31 mouse cellular contexts compared by ENCODE assay signal in the genomic region with DNA sequence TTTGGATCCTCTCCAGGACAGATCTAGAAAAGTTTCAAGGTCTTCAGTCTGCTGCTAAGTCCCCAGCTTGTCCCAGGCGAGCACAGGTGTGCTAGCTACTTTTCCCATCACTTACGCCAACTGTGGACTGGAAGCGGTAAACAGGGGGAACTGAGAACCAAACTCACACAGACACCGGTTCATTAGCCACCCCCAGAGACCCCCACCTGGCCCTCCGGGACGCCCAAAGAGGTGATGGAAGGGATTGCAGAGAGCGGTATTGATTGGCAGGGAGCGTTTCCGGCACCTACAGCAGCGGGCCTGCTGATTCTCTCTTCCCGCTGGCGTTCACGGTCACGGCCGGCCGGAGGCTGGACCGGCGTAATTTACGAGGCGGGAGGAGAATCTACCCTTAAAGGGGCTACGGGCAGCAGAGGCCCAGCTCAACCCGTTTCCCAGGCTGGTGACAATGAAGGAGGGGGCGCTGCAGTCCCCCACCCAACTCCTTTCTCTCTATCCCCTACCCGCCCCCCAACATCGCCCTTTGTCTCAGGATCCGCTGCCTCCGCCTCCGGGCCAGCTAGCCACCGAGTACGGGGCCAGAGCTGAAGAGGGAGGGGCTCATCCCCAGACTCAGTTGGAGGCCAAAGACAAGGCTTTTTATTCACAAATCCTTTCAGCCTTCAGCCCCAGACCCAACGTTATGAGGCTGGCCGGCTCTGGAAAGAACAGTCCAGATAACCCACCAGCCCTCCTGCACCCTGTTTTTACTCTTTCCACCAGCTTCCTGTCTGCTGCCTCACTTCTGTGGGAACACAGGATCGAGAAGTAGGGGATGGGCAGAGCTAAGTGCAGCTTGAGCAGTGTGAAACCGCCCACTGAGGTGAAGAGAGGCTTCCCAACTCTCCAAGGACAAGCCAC. TPM values are rescaled to one million over a fixed set of nuclear protein-coding genes. Genes with fewer than 3 reads are reported as not detected.
DNase-seq lines count a peak whose midpoint lies in the region; ATAC-seq and TF ChIP-seq lines count a peak whose summit lies in the region.
"Had no signal": no experiment of that assay in that cellular context is flagged by ENCODE, and none has a peak within 500 bp of the region (broad histone marks: within the 10 kb centered on the region; RNA-seq: fewer than 3 reads in every experiment).

No protein-coding gene starts in this region.

- H3K9me3 ChIP-seq in kidney, embryonic 16.5 days (ENCODE audit: low read length), result no peaks in the 10 kb centered on the region
- no peaks in the 10 kb centered on the region for H3K9me3 ChIP-seq in limb, embryonic 11.5 days (ENCODE audit: control insufficient read depth, low read length)
- H3K9me3 ChIP-seq in neural tube, embryonic 14.5 days (ENCODE audit: control insufficient read depth, low read length), result no peaks in the 10 kb centered on the region
- H3K9me3 ChIP-seq: forebrain, embryonic 15.5 days; heart, embryonic 13.5 days; lung, embryonic 15.5 days; midbrain, embryonic 10.5 days; stomach, embryonic 15.5 days had no signal

- TF ChIP-seq CTCF in gastrocnemius, adult 2 months (IDR thresholded peaks at IDR 0.05), result no peak

- WGBS in kidney, embryonic 16.5 days, result 2% methylated on average over 34 of the region's 34 CpGs
- WGBS in limb, embryonic 11.5 days, result under 1% methylated on average over 34 of the region's 34 CpGs
- WGBS in neural tube, embryonic 14.5 days, result 1% methylated on average over 34 of the region's 34 CpGs

- H3K9ac ChIP-seq in kidney, embryonic 16.5 days (replicated peaks; ENCODE audit: low read length), result no peak overlapping the region
- H3K9ac ChIP-seq in limb, embryonic 11.5 days (ENCODE audit: low read length), result peak overlapping the region; percentile 47; the same call in 1 of the 2 replicates
- H3K9ac ChIP-seq in neural tube, embryonic 14.5 days (replicated peaks; ENCODE audit: low read depth, low read length), result peak overlapping the region; percentile 22; the same call in 1 of the 2 replicates
- H3K9ac ChIP-seq: forebrain, embryonic 15.5 days; heart, embryonic 13.5 days; hindbrain, embryonic 14.5 days; liver, embryonic 14.5 days; lung, embryonic 15.5 days; stomach, embryonic 15.5 days had no signal

- H3K27me3 ChIP-seq in kidney, embryonic 16.5 days (ENCODE audit: insufficient read depth, low read length), result peaks cover 97% of the 10 kb centered on the region
- peaks cover 88% of the 10 kb centered on the region for H3K27me3 ChIP-seq in limb, embryonic 11.5 days (ENCODE audit: control insufficient read depth, insufficient read depth, low read length)
- peaks cover 50% of the 10 kb centered on the region for H3K27me3 ChIP-seq in neural tube, embryonic 14.5 days (ENCODE audit: control insufficient read depth, insufficient read depth, low read length)

- no peak overlapping the region for H3K27ac ChIP-seq in gastrocnemius, adult 2 months
- H3K27ac ChIP-seq in kidney, embryonic 16.5 days (ENCODE audit: low read length), result no peak overlapping the region
- 0 out of 2 replicates have a peak overlapping the region, but pooled peaks have one; percentile 30 for H3K27ac ChIP-seq in limb, embryonic 11.5 days (replicated peaks; ENCODE audit: low read depth, low read length)
- H3K27ac ChIP-seq in neural tube, embryonic 14.5 days (ENCODE audit: low read depth, low read length), result peak overlapping the region; percentile 55
- H3K27ac ChIP-seq: forebrain, embryonic 15.5 days; heart, embryonic 13.5 days; hindbrain, embryonic 14.5 days; liver, embryonic 14.5 days; lung, embryonic 15.5 days; midbrain, embryonic 10.5 days; stomach, embryonic 15.5 days had no signal

- 0 out of 2 replicates have a peak, but pooled peaks have one; percentile 12 for ATAC-seq in kidney, embryonic 16.5 days (ENCODE audit: low FRiP score, low TSS enrichment)
- ATAC-seq in limb, embryonic 11.5 days (ENCODE audit: insufficient number of reproducible peaks, low FRiP score, low TSS enrichment, low read depth), result no peak
- peak; percentile 47; the same call in 1 of the 2 replicates for ATAC-seq in neural tube, embryonic 14.5 days (ENCODE audit: low read depth)
- no peak for ATAC-seq in granulocyte monocyte progenitor cell, adult 5-6 weeks (replicated peaks; ENCODE audit: poor library complexity, severe bottlenecking)
- ATAC-seq: CD4-positive, CD25-positive, alpha-beta regulatory T cell, adult 4 months; forebrain, embryonic 15.5 days had no signal

- intact Hi-C loops in gastrocnemius, adult 2 months (cut with DNase I), result loop anchor here (5.0 kb wide), 2 partner anchors 152 to 177 kb away; no protein-coding TSS in a partner anchor

- no peaks in the 10 kb centered on the region for H3K36me3 ChIP-seq in kidney, embryonic 16.5 days (ENCODE audit: insufficient read depth, low read length)
- H3K36me3 ChIP-seq in limb, embryonic 11.5 days (ENCODE audit: control insufficient read depth, insufficient read depth, low read length), result no peaks in the 10 kb centered on the region
- H3K36me3 ChIP-seq in neural tube, embryonic 14.5 days (ENCODE audit: control insufficient read depth, insufficient read depth, low read length), result no peaks in the 10 kb centered on the region
- H3K36me3 ChIP-seq: forebrain, embryonic 15.5 days; heart, embryonic 13.5 days; lung, embryonic 15.5 days; midbrain, embryonic 10.5 days; stomach, embryonic 15.5 days had no signal

- H3K4me1 ChIP-seq in kidney, embryonic 16.5 days (ENCODE audit: insufficient read depth, low read length), result peaks cover 15% of the 10 kb centered on the region
- peaks cover 10% of the 10 kb centered on the region for H3K4me1 ChIP-seq in limb, embryonic 11.5 days (ENCODE audit: control insufficient read depth, insufficient read depth, low read length)
- 0 out of 2 replicates have a peak, but pooled peaks cover 5% of the 10 kb centered on the region for H3K4me1 ChIP-seq in neural tube, embryonic 14.5 days (ENCODE audit: control insufficient read depth, insufficient read depth, low read length)

- DNase-seq in gastrocnemius, adult 2 months, result peak; percentile 39
- DNase-seq in gastrocnemius, postnatal 10 days, result no peak
- DNase-seq in kidney, adult 18-20 months, result no peak
- DNase-seq in limb, embryonic 11.5 days (ENCODE audit: low spot score), result no peak
- no peak for DNase-seq in cerebellum, postnatal 36 days
- DNase-seq: cerebellum, adult 2 months; kidney, adult 2 months; lung, postnatal 4 days; right cerebral cortex, postnatal 25 days; thymus, adult 2 months had no signal

- peak overlapping the region; percentile 43 for H3K4me3 ChIP-seq in gastrocnemius, adult 2 months
- H3K4me3 ChIP-seq in kidney, embryonic 16.5 days (ENCODE audit: low read length), result peak overlapping the region; percentile 16
- H3K4me3 ChIP-seq in limb, embryonic 11.5 days (ENCODE audit: low read depth, low read length), result no peak overlapping the region; the same call in 1 of the 2 replicates
- peak overlapping the region; percentile 31 for H3K4me3 ChIP-seq in neural tube, embryonic 14.5 days (ENCODE audit: low read depth, low read length)
- H3K4me3 ChIP-seq: forebrain, embryonic 15.5 days; heart, embryonic 13.5 days; lung, embryonic 15.5 days; midbrain, embryonic 10.5 days; stomach, embryonic 15.5 days had no signal

- peak overlapping the region; percentile 32 for H3K4me2 ChIP-seq in kidney, embryonic 16.5 days (replicated peaks; ENCODE audit: low read depth, low read length)
- H3K4me2 ChIP-seq in limb, embryonic 11.5 days (ENCODE audit: low read depth, severe bottlenecking), result peak overlapping the region; percentile 45
- peak overlapping the region; percentile 29 for H3K4me2 ChIP-seq in neural tube, embryonic 14.5 days (ENCODE audit: low read depth, low read length)
- H3K4me2 ChIP-seq: forebrain, embryonic 15.5 days; heart, embryonic 13.5 days; hindbrain, embryonic 14.5 days; lung, embryonic 15.5 days; stomach, embryonic 15.5 days had no signal

RNA-seq across cellular contexts. Expression of gene Hoxc12, which starts 2.9 kb away (rescaled TPM):
- not detected for total RNA-seq in gastrocnemius, adult 2 months (2021)
- not detected for total RNA-seq in gastrocnemius, postnatal 10 days (2021)
- not detected in 2 replicates for polyA plus RNA-seq in kidney, embryonic 16.5 days (2015; fragmentation: Nextera tagmentation; extraction: Ambion mirVana)
- polyA plus RNA-seq in limb, embryonic 11.5 days (2014; fragmentation: Nextera tagmentation; extraction: Ambion mirVana), result 0.96 and 1.2 TPM in 2 replicates
- polyA plus RNA-seq in neural tube, embryonic 14.5 days (2014; fragmentation: Nextera tagmentation; extraction: Ambion mirVana), result not detected in 2 replicates
- total RNA-seq in granulocyte monocyte progenitor cell, adult 5-6 weeks (2014; fragmentation: Nextera tagmentation), result not detected in 2 replicates
- total RNA-seq in granulocyte monocyte progenitor cell, adult 5-6 weeks (2017), result not detected in 2 replicates
- total RNA-seq: adrenal gland, adult 18-20 months; common myeloid progenitor, adult 5-6 weeks; gastrocnemius, postnatal 4 days; heart, postnatal 25 days; layer of hippocampus, postnatal 25 days; left cerebral cortex, postnatal 25 days; neutrophil, adult 5-6 weeks had no signal
- polyA plus RNA-seq: CD4-positive, CD25-positive, alpha-beta regulatory T cell, adult 4 months; cerebellum, adult 2 months; embryonic facial prominence, embryonic 11.5 days; forebrain, embryonic 15.5 days; heart, embryonic 13.5 days; hindbrain, embryonic 14.5 days; kidney, adult 2 months; liver, embryonic 14.5 days; lung, embryonic 15.5 days; midbrain, embryonic 10.5 days; spleen, adult 2 months; stomach, embryonic 15.5 days; thymus, adult 2 months; urinary bladder, adult 2 months had no signal

RNA-seq across cellular contexts. Expression of gene Hoxc11, which starts 14.7 kb away (rescaled TPM):
- 10 to 100 TPM in 1 of 2 experiments, 1 to 10 TPM in 1; 6.9 to 11.7 TPM for total RNA-seq in gastrocnemius, adult 2 months (2021)
- total RNA-seq in gastrocnemius, postnatal 10 days (2021), result 1 to 10 TPM; 8.4 to 9.6 TPM
- 1.2 and 1.6 TPM in 2 replicates for polyA plus RNA-seq in kidney, embryonic 16.5 days (2015; fragmentation: Nextera tagmentation; extraction: Ambion mirVana)
- 5.5 and 5.9 TPM in 2 replicates for polyA plus RNA-seq in limb, embryonic 11.5 days (2014; fragmentation: Nextera tagmentation; extraction: Ambion mirVana)
- polyA plus RNA-seq in neural tube, embryonic 14.5 days (2014; fragmentation: Nextera tagmentation; extraction: Ambion mirVana), result not detected in 2 replicates
- total RNA-seq in granulocyte monocyte progenitor cell, adult 5-6 weeks (2014; fragmentation: Nextera tagmentation), result not detected in 2 replicates
- not detected in 2 replicates for total RNA-seq in granulocyte monocyte progenitor cell, adult 5-6 weeks (2017)
- total RNA-seq: adrenal gland, adult 18-20 months; common myeloid progenitor, adult 5-6 weeks; heart, postnatal 25 days; layer of hippocampus, postnatal 25 days; left cerebral cortex, postnatal 25 days; neutrophil, adult 5-6 weeks had no signal
- polyA plus RNA-seq: CD4-positive, CD25-positive, alpha-beta regulatory T cell, adult 4 months; cerebellum, adult 2 months; embryonic facial prominence, embryonic 11.5 days; forebrain, embryonic 15.5 days; heart, embryonic 13.5 days; hindbrain, embryonic 14.5 days; liver, embryonic 14.5 days; lung, embryonic 15.5 days; midbrain, embryonic 10.5 days; spleen, adult 2 months had no signal

RNA-seq across cellular contexts. Expression of gene Hoxc13, which starts 18.6 kb away (rescaled TPM):
- not detected for total RNA-seq in gastrocnemius, adult 2 months (2021)
- not detected for total RNA-seq in gastrocnemius, postnatal 10 days (2021)
- not detected in 2 replicates for polyA plus RNA-seq in kidney, embryonic 16.5 days (2015; fragmentation: Nextera tagmentation; extraction: Ambion mirVana)
- polyA plus RNA-seq in limb, embryonic 11.5 days (2014; fragmentation: Nextera tagmentation; extraction: Ambion mirVana), result 2.3 and 2.4 TPM in 2 replicates
- not detected in 2 replicates for polyA plus RNA-seq in neural tube, embryonic 14.5 days (2014; fragmentation: Nextera tagmentation; extraction: Ambion mirVana)
- total RNA-seq in granulocyte monocyte progenitor cell, adult 5-6 weeks (2014; fragmentation: Nextera tagmentation), result not detected in 2 replicates
- not detected in 2 replicates for total RNA-seq in granulocyte monocyte progenitor cell, adult 5-6 weeks (2017)
- total RNA-seq: adrenal gland, adult 18-20 months; common myeloid progenitor, adult 5-6 weeks; gastrocnemius, postnatal 4 days; heart, postnatal 25 days; layer of hippocampus, postnatal 25 days; left cerebral cortex, postnatal 25 days; neutrophil, adult 5-6 weeks had no signal
- polyA plus RNA-seq: CD4-positive, CD25-positive, alpha-beta regulatory T cell, adult 4 months; cerebellum, adult 2 months; forebrain, embryonic 15.5 days; hindbrain, embryonic 14.5 days; kidney, adult 2 months; liver, embryonic 14.5 days; lung, embryonic 15.5 days; midbrain, embryonic 10.5 days; spleen, adult 2 months; stomach, embryonic 15.5 days; thymus, adult 2 months had no signal

RNA-seq across cellular contexts. Expression of gene Hoxc10, which starts 27.1 kb away (rescaled TPM):
- 10 to 100 TPM; 72.4 to 84.8 TPM for total RNA-seq in gastrocnemius, adult 2 months (2021)
- 10 to 100 TPM; 50.7 to 51.2 TPM for total RNA-seq in gastrocnemius, postnatal 10 days (2021)
- polyA plus RNA-seq in kidney, embryonic 16.5 days (2015; fragmentation: Nextera tagmentation; extraction: Ambion mirVana), result 49.0 and 54.0 TPM in 2 replicates
- polyA plus RNA-seq in limb, embryonic 11.5 days (2014; fragmentation: Nextera tagmentation; extraction: Ambion mirVana), result 43.9 and 56.2 TPM in 2 replicates
- polyA plus RNA-seq in neural tube, embryonic 14.5 days (2014; fragmentation: Nextera tagmentation; extraction: Ambion mirVana), result 46.1 and 94.7 TPM in 2 replicates
- not detected in 2 replicates for total RNA-seq in granulocyte monocyte progenitor cell, adult 5-6 weeks (2014; fragmentation: Nextera tagmentation)
- not detected in 2 replicates for total RNA-seq in granulocyte monocyte progenitor cell, adult 5-6 weeks (2017)
- total RNA-seq: common myeloid progenitor, adult 5-6 weeks; heart, postnatal 25 days; layer of hippocampus, postnatal 25 days; left cerebral cortex, postnatal 25 days; neutrophil, adult 5-6 weeks had no signal
- polyA plus RNA-seq: CD4-positive, CD25-positive, alpha-beta regulatory T cell, adult 4 months; cerebellum, adult 2 months; embryonic facial prominence, embryonic 11.5 days; forebrain, embryonic 15.5 days; heart, embryonic 13.5 days; hindbrain, embryonic 14.5 days; liver, embryonic 14.5 days; lung, embryonic 15.5 days; midbrain, embryonic 10.5 days; spleen, adult 2 months had no signal

RNA-seq across cellular contexts. Expression of gene Hoxc5, which starts 27.7 kb away (rescaled TPM):
- total RNA-seq in gastrocnemius, adult 2 months (2021), result 1 to 10 TPM; 2.7 to 2.9 TPM
- 1 to 10 TPM; 2.1 to 3.6 TPM for total RNA-seq in gastrocnemius, postnatal 10 days (2021)
- polyA plus RNA-seq in kidney, embryonic 16.5 days (2015; fragmentation: Nextera tagmentation; extraction: Ambion mirVana), result 4.3 and 5.9 TPM in 2 replicates
- 8.3 and 9.1 TPM in 2 replicates for polyA plus RNA-seq in limb, embryonic 11.5 days (2014; fragmentation: Nextera tagmentation; extraction: Ambion mirVana)
- polyA plus RNA-seq in neural tube, embryonic 14.5 days (2014; fragmentation: Nextera tagmentation; extraction: Ambion mirVana), result 3.6 and 10.2 TPM in 2 replicates
- total RNA-seq in granulocyte monocyte progenitor cell, adult 5-6 weeks (2014; fragmentation: Nextera tagmentation), result not detected in 2 replicates
- not detected in 2 replicates for total RNA-seq in granulocyte monocyte progenitor cell, adult 5-6 weeks (2017)
- total RNA-seq: common myeloid progenitor, adult 5-6 weeks; heart, postnatal 25 days; layer of hippocampus, postnatal 25 days; left cerebral cortex, postnatal 25 days; neutrophil, adult 5-6 weeks had no signal
- polyA plus RNA-seq: CD4-positive, CD25-positive, alpha-beta regulatory T cell, adult 4 months; forebrain, embryonic 15.5 days had no signal

Comparison
In these comparisons a context has a peak if more than half of its experiments do, and no peak if none do; other contexts are left out.
1. H3K27ac ChIP-seq: peak in limb, embryonic 11.5 days (single experiment) and neural tube, embryonic 14.5 days (single experiment); none in gastrocnemius, adult 2 months (single experiment) and kidney, embryonic 16.5 days (single experiment).
2. ATAC-seq: peak in kidney, embryonic 16.5 days (single experiment) and neural tube, embryonic 14.5 days (single experiment); none in limb, embryonic 11.5 days (single experiment) and granulocyte monocyte progenitor cell, adult 5-6 weeks (single experiment).
3. RNA of gene Hoxc11, which starts 14.7 kb away (total RNA-seq): 6.9 to 11.7 TPM in gastrocnemius, adult 2 months and 8.4 to 9.6 TPM in gastrocnemius, postnatal 10 days; not detected in granulocyte monocyte progenitor cell, adult 5-6 weeks; every median in the first group is over 4 times any median in the second.
4. Peak in every context shown above with its lines, with median percentiles within 50 percentile points of each other: H3K4me2 ChIP-seq.